In the genomic region with DNA sequence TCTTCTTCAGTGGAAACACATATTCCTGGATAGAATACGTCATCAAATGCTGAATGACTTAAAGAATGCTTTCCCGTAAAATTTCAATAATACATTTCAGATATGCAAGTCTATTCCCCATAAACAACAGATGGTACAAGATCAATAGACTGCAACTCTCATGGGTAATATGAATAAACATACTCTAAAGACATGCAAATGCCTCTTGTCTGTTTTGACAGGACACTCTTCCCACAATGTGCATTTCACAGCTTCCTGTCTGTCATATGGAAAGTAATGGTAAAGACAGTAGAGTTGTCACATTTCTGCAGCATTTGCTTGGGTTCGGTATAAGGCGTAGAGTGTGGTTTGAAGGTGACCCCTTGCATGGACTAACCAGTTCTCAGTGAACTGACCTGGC, we compare ENCODE assay signal across 24 mouse cellular contexts. TPM values are rescaled to one million over a fixed set of nuclear protein-coding genes. Genes with fewer than 3 reads are reported as not detected.
A peak's percentile ranks its signal among the peaks of the same experiment; 100 is the strongest.
DNase-seq lines count a peak whose midpoint lies in the region; ATAC-seq lines count a peak whose summit lies in the region.
"Had no signal": no experiment of that assay in that cellular context is flagged by ENCODE, and none has a peak within 500 bp of the region (broad histone marks: within the 10 kb centered on the region; RNA-seq: fewer than 3 reads in every experiment).

No protein-coding gene starts in this region.

- H3K4me1 ChIP-seq in forebrain, embryonic 13.5 days: no peaks in the 10 kb centered on the region
- H3K4me1 ChIP-seq in forebrain, embryonic 12.5 days: no peaks in the 10 kb centered on the region
- H3K4me1 ChIP-seq in forebrain, embryonic 15.5 days: no peaks in the 10 kb centered on the region
- H3K4me1 ChIP-seq in forebrain, embryonic 11.5 days (replicated peaks; ENCODE audit: control insufficient read depth, insufficient read depth, low read length): no peaks in the 10 kb centered on the region
- no peaks in the 10 kb centered on the region for H3K4me1 ChIP-seq in forebrain, embryonic 16.5 days (replicated peaks; ENCODE audit: control insufficient read depth, insufficient read depth, low read length)
- H3K4me1 ChIP-seq: embryonic facial prominence, embryonic 13.5 days; embryonic facial prominence, embryonic 15.5 days had no signal

- 87% methylated on average over 4 of the region's 4 CpGs for WGBS in forebrain, embryonic 13.5 days
- 93% methylated on average over 4 of the region's 4 CpGs for WGBS in forebrain, embryonic 12.5 days
- WGBS in forebrain, embryonic 15.5 days: 68% methylated on average over 4 of the region's 4 CpGs
- 95% methylated on average over 4 of the region's 4 CpGs for WGBS in forebrain, embryonic 11.5 days
- 67% methylated on average over 4 of the region's 4 CpGs for WGBS in forebrain, embryonic 16.5 days

- H3K27ac ChIP-seq in forebrain, embryonic 13.5 days: no peak overlapping the region
- H3K27ac ChIP-seq in forebrain, embryonic 12.5 days: no peak overlapping the region
- H3K27ac ChIP-seq in forebrain, embryonic 15.5 days (replicated peaks): no peak overlapping the region
- no peak overlapping the region for H3K27ac ChIP-seq in forebrain, embryonic 11.5 days (ENCODE audit: low read depth, low read length)
- no peak overlapping the region for H3K27ac ChIP-seq in forebrain, embryonic 16.5 days (ENCODE audit: low read length)
- H3K27ac ChIP-seq: embryonic facial prominence, embryonic 13.5 days; embryonic facial prominence, embryonic 15.5 days had no signal

- H3K9ac ChIP-seq in forebrain, embryonic 13.5 days: no peak overlapping the region
- no peak overlapping the region for H3K9ac ChIP-seq in forebrain, embryonic 12.5 days
- H3K9ac ChIP-seq in forebrain, embryonic 15.5 days (replicated peaks): no peak overlapping the region
- no peak overlapping the region for H3K9ac ChIP-seq in forebrain, embryonic 11.5 days (ENCODE audit: low read length)
- H3K9ac ChIP-seq in forebrain, embryonic 16.5 days (replicated peaks; ENCODE audit: low read depth, low read length): no peak overlapping the region
- H3K9ac ChIP-seq: embryonic facial prominence, embryonic 13.5 days; embryonic facial prominence, embryonic 15.5 days had no signal

- intact Hi-C loops in left cerebral cortex, postnatal 14 days (cut with DNase I): loop anchor here (10.0 kb wide), 1 partner anchor 562 kb away; a partner anchor contains a TSS

- H3K27me3 ChIP-seq in forebrain, embryonic 13.5 days: no peaks in the 10 kb centered on the region
- H3K27me3 ChIP-seq in forebrain, embryonic 12.5 days: no peaks in the 10 kb centered on the region
- no peaks in the 10 kb centered on the region for H3K27me3 ChIP-seq in forebrain, embryonic 15.5 days
- H3K27me3 ChIP-seq in forebrain, embryonic 11.5 days (ENCODE audit: control insufficient read depth, insufficient read depth, low read length): no peaks in the 10 kb centered on the region
- H3K27me3 ChIP-seq in forebrain, embryonic 16.5 days (replicated peaks; ENCODE audit: control insufficient read depth, insufficient read depth, low read length): no peaks in the 10 kb centered on the region
- H3K27me3 ChIP-seq: CH12.LX; embryonic facial prominence, embryonic 13.5 days; embryonic facial prominence, embryonic 15.5 days; Patski had no signal

- no peak overlapping the region for H3K4me2 ChIP-seq in forebrain, embryonic 13.5 days
- H3K4me2 ChIP-seq in forebrain, embryonic 12.5 days: no peak overlapping the region
- H3K4me2 ChIP-seq in forebrain, embryonic 15.5 days (replicated peaks): no peak overlapping the region
- H3K4me2 ChIP-seq in forebrain, embryonic 11.5 days (ENCODE audit: low read depth, low read length, severe bottlenecking): no peak overlapping the region
- no peak overlapping the region for H3K4me2 ChIP-seq in forebrain, embryonic 16.5 days (ENCODE audit: low read length)
- H3K4me2 ChIP-seq: embryonic facial prominence, embryonic 13.5 days; embryonic facial prominence, embryonic 15.5 days had no signal

- H3K9me3 ChIP-seq in forebrain, embryonic 13.5 days (replicated peaks): no peaks in the 10 kb centered on the region
- H3K9me3 ChIP-seq in forebrain, embryonic 12.5 days: 0 out of 2 replicates have a peak, but pooled peaks cover 4% of the 10 kb centered on the region
- H3K9me3 ChIP-seq in forebrain, embryonic 15.5 days: no peaks in the 10 kb centered on the region
- H3K9me3 ChIP-seq in forebrain, embryonic 11.5 days (ENCODE audit: control insufficient read depth, low read length): peaks cover 3% of the 10 kb centered on the region; the same call in 1 of the 2 replicates
- H3K9me3 ChIP-seq in forebrain, embryonic 16.5 days (ENCODE audit: control insufficient read depth, low read length): 0 out of 2 replicates have a peak, but pooled peaks cover 3% of the 10 kb centered on the region
- H3K9me3 ChIP-seq: embryonic facial prominence, embryonic 13.5 days; embryonic facial prominence, embryonic 15.5 days had no signal

- H3K4me3 ChIP-seq in forebrain, embryonic 13.5 days: no peak overlapping the region
- H3K4me3 ChIP-seq in forebrain, embryonic 12.5 days (replicated peaks): no peak overlapping the region
- no peak overlapping the region for H3K4me3 ChIP-seq in forebrain, embryonic 15.5 days
- H3K4me3 ChIP-seq in forebrain, embryonic 11.5 days (ENCODE audit: low read depth, low read length): no peak overlapping the region
- no peak overlapping the region for H3K4me3 ChIP-seq in forebrain, embryonic 16.5 days (replicated peaks; ENCODE audit: low read length)
- H3K4me3 ChIP-seq: embryonic facial prominence, embryonic 13.5 days; embryonic facial prominence, embryonic 15.5 days; erythroblast, embryonic 14.5 days had no signal

- H3K36me3 ChIP-seq in forebrain, embryonic 13.5 days (ENCODE audit: poor library complexity, severe bottlenecking): peaks cover 23% of the 10 kb centered on the region
- H3K36me3 ChIP-seq in forebrain, embryonic 12.5 days (replicated peaks): peaks cover 18% of the 10 kb centered on the region
- peaks cover 26% of the 10 kb centered on the region for H3K36me3 ChIP-seq in forebrain, embryonic 15.5 days
- no peaks in the 10 kb centered on the region for H3K36me3 ChIP-seq in forebrain, embryonic 11.5 days (ENCODE audit: control insufficient read depth, insufficient read depth, low read length)
- H3K36me3 ChIP-seq in forebrain, embryonic 16.5 days (ENCODE audit: control insufficient read depth, insufficient read depth): peaks cover 9% of the 10 kb centered on the region

- ATAC-seq in forebrain, embryonic 13.5 days: peak; percentile 69
- ATAC-seq in forebrain, embryonic 12.5 days (ENCODE audit: low FRiP score): no peak
- ATAC-seq in forebrain, embryonic 15.5 days (replicated peaks): peak; percentile 71; the same call in 1 of the 2 replicates
- ATAC-seq in forebrain, embryonic 11.5 days (replicated peaks; ENCODE audit: low FRiP score): no peak
- ATAC-seq in forebrain, embryonic 16.5 days: peak; percentile 81
- ATAC-seq: activated CD4-positive, CD25-positive, alpha-beta regulatory T cell, adult 4 months; CD4-positive, CD25-positive, alpha-beta regulatory T cell, adult 4 months; Patski had no signal

- DNase-seq in forebrain, embryonic 11.5 days (ENCODE audit: low spot score): no peak
- DNase-seq in left cerebral cortex, postnatal 14 days (ENCODE audit: low spot score in 2 of 2): no peak
- DNase-seq in adrenal gland, postnatal 14 days: no peak
- DNase-seq: adrenal gland, adult 8-10 months; adrenal gland, postnatal 25 days; B cell, adult 2 months; cerebellum, adult 11 months; cerebellum, adult 18-20 months; cerebellum, adult 8-10 months; cerebellum, adult 9-11 months; cerebellum, postnatal 14 days; cerebellum, postnatal 36 days; embryo, embryonic 11 days had no signal

RNA-seq across cellular contexts. Expression of a gene that starts 5.0 kb away (rescaled TPM):
- 23.4 and 23.5 TPM in 2 replicates for polyA plus RNA-seq in forebrain, embryonic 13.5 days (2015; fragmentation: Nextera tagmentation; extraction: Ambion mirVana)
- 23.4 and 23.8 TPM in 2 replicates for polyA plus RNA-seq in forebrain, embryonic 12.5 days (2016; fragmentation: Nextera tagmentation; extraction: Ambion mirVana)
- polyA plus RNA-seq in forebrain, embryonic 15.5 days (2015; fragmentation: Nextera tagmentation; extraction: Ambion mirVana): 17.8 and 18.2 TPM in 2 replicates
- 19.6 and 20.3 TPM in 2 replicates for polyA plus RNA-seq in forebrain, embryonic 11.5 days (2014; fragmentation: Nextera tagmentation; extraction: Ambion mirVana)
- polyA plus RNA-seq in forebrain, embryonic 16.5 days (2015; fragmentation: Nextera tagmentation; extraction: Ambion mirVana): 16.4 and 17.0 TPM in 2 replicates
- 10 to 100 TPM; 13.8 to 14.0 TPM for total RNA-seq in left cerebral cortex, postnatal 14 days (2021)
- 21.6 and 25.6 TPM in 2 replicates for total RNA-seq in adrenal gland, postnatal 14 days (2021)

RNA-seq across cellular contexts. Expression of a gene that starts 29.7 kb away (rescaled TPM):
- polyA plus RNA-seq in forebrain, embryonic 13.5 days (2015; fragmentation: Nextera tagmentation; extraction: Ambion mirVana): 32.7 and 35.0 TPM in 2 replicates
- 31.7 and 35.3 TPM in 2 replicates for polyA plus RNA-seq in forebrain, embryonic 12.5 days (2016; fragmentation: Nextera tagmentation; extraction: Ambion mirVana)
- polyA plus RNA-seq in forebrain, embryonic 15.5 days (2015; fragmentation: Nextera tagmentation; extraction: Ambion mirVana): 29.2 and 32.2 TPM in 2 replicates
- 29.6 and 40.2 TPM in 2 replicates for polyA plus RNA-seq in forebrain, embryonic 11.5 days (2014; fragmentation: Nextera tagmentation; extraction: Ambion mirVana)
- polyA plus RNA-seq in forebrain, embryonic 16.5 days (2015; fragmentation: Nextera tagmentation; extraction: Ambion mirVana): 28.3 and 28.6 TPM in 2 replicates
- 10 to 100 TPM; 17.4 to 18.4 TPM for total RNA-seq in left cerebral cortex, postnatal 14 days (2021)
- 15.0 and 19.4 TPM in 2 replicates for total RNA-seq in adrenal gland, postnatal 14 days (2021)

Comparison
In these comparisons a context has a peak if more than half of its experiments do, and no peak if none do; other contexts are left out.
1. ATAC-seq: peak in forebrain, embryonic 13.5 days (single experiment), forebrain, embryonic 15.5 days (single experiment) and forebrain, embryonic 16.5 days (single experiment); none in forebrain, embryonic 12.5 days (single experiment) and forebrain, embryonic 11.5 days (single experiment).